Mouse (Mus musculus) stomach, embryonic 15.5 days (tissue): ENCODE data around the gene Zfp979. TPM values are rescaled to one million over a fixed set of nuclear protein-coding genes. Genes with fewer than 3 reads are reported as not detected.
"Not testable (repeated sequence)": the region's sequence is repeated elsewhere in the genome, so short reads cannot be mapped to it uniquely, and the experiment has no call there.

Experiments
- ATAC-seq: fragments of 200-750 bp; cut with Nextera tagmentation; 2 replicates; pipeline ENCODE4 v1.8.0; 2017; ENCODE audit warnings: low read depth, moderate number of reproducible peaks, moderate TSS enrichment; ENCODE audit not compliant: insufficient read depth, low FRiP score
- H3K27ac ChIP-seq: fragments of 300-500 bp; sonication (generic); 2 replicates; pipeline ENCODE4 v1.5.1; 2015; ENCODE audit warnings: mild to moderate bottlenecking, inconsistent platforms
- H3K27me3 ChIP-seq: fragments of 300-500 bp; sonication (generic); replicated peaks from 2 replicates; pipeline ENCODE4 v1.6.1; 2015; ENCODE audit warnings: inconsistent platforms
- H3K36me3 ChIP-seq: fragments of 300-500 bp; sonication (generic); 2 replicates; pipeline ENCODE4 v1.6.1; 2015; ENCODE audit warnings: inconsistent platforms
- H3K4me1 ChIP-seq: fragments of 300-500 bp; sonication (generic); 2 replicates; pipeline ENCODE4 v1.6.1; 2015; ENCODE audit warnings: inconsistent platforms
- H3K4me2 ChIP-seq: fragments of 300-500 bp; sonication (generic); 2 replicates; pipeline ENCODE4 v1.6.1; 2015; ENCODE audit warnings: mild to moderate bottlenecking, inconsistent platforms
- H3K4me3 ChIP-seq: fragments of 300-500 bp; sonication (generic); replicated peaks from 2 replicates; pipeline ENCODE4 v1.5.1; 2015; ENCODE audit warnings: inconsistent platforms
- H3K9ac ChIP-seq: fragments of 300-500 bp; sonication (generic); 2 replicates; pipeline ENCODE4 v1.6.1; 2015; ENCODE audit warnings: inconsistent platforms
- H3K9me3 ChIP-seq: fragments of 300-500 bp; sonication (generic); 2 replicates; pipeline ENCODE4 v1.6.1; 2016; ENCODE audit warnings: inconsistent platforms
- WGBS: fragments of 180-500 bp; shearing (Covaris S2); methylation state at CpG from one replicate; pipeline ENCODE4 v1.1.7; 2015; 5-methylcytosine and 5-hydroxymethylcytosine counted together
- polyA plus RNA-seq: library from polyadenylated mRNA; unstranded; fragments of >200 nt; fragmentation: Nextera tagmentation; extraction: Ambion mirVana; gene quantifications from 2 replicates; pipeline ENCODE4 v1.2.1, GENCODE M21; 2015

Zfp979 gene
- polyA plus RNA-seq, 1 experiment from 2014 or later = 2.4 TPM

DNA sequence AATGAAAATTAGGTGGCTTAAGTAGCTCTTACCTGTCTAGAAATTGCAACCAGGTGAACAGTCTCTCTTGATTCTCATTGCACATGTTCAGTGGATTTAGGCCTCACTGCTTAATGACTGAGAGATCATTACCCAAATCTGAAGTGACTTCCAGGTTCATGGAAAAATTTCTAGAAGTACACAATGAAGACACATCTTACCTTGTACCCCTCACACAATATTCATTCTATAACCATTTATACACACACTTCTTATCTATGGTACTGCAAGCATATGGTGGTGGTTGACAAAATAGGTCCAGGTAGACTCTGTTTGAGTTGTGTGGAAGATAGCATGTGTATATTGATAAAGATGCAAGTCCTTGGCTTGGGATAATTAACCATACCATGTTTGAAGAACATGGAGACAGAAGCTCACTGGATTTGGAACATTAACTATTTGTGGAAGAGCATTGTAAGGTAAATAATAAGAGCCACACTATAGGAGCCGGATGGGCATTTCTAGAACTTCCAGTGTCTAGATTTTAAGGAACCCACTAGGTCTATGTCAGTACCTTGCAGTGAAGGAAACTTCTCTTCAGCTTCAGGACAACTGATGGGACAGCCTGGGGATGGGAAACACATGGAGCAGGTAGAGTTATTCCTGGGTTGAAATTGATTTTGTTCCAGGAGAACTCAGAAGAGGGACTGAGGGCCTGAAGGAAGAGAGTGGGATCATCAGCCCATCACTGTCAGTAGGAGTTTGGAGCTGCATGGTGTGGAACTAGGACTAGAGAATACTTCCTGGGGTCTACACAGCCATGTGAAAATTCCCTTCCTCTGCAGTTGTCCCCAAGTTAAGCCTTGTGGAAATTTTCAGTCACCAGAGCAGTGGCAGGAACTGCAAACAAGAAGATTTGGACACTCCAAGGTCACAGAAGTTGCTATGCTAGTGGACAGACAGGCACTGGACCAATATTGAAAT lies 55.5 kb downstream of the Zfp979 start:
- 60% methylated on average over 1 of the region's 1 CpGs for WGBS
- ATAC-seq = no peak
- Histone ChIP-seq H3K9me3 (peaks cover 8% of the 10 kb centered on the region; the same call in 1 of the 2 replicates), H3K4me1 (no peaks in the 10 kb centered on the region), H3K4me3 (no peak overlapping the region), H3K36me3 (no peaks in the 10 kb centered on the region), H3K27me3 (no peaks in the 10 kb centered on the region), H3K27ac (no peak overlapping the region), H3K9ac (no peak overlapping the region), H3K4me2 (no peak overlapping the region)

DNA sequence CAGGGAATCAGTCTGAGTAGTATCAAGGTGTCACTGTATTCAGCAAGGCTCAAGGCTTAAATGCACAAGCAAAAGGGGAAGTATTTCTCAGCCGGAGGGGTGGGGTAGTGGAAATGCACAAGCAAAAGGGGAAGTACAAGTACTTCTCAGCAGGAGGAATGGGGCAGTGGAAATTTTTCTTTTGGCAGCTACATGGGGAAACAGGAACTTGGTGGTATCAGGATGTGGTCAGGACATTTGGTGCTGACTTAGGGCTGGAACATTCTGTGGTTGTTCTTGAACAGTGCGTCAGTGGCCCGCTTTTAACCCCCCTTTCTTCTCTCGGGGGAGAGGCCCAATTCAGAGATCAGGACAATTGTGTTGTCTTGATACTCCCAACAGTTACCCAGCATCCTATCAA lies 62.9 kb downstream of the Zfp979 start:
- H3K4me1 ChIP-seq, H3K9me3 ChIP-seq, H3K27me3 ChIP-seq, H3K4me3 ChIP-seq, H3K4me2 ChIP-seq, H3K27ac ChIP-seq, H3K36me3 ChIP-seq, H3K9ac ChIP-seq, ATAC-seq: not testable (repeated sequence)
- 89% methylated on average over 4 of the region's 4 CpGs for WGBS

DNA sequence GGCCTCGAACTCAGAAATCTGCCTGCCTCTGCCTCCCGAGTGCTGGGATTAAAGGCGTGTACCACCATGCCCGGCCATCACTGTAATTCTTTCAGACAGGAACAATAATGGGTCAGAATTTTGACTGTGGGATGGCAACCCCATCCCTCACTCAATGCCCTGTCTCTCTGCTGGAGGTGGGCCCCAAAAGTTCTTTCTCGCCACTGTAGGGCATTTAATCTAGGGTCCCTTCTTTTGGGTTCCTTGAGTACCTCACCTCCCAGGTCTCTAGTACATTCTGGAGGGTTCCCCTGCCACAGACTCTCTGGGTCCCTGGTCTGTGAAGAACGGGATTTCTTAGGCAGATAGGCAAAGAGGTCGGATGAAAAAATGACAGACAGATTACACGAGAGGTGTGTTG lies 71.2 kb downstream of the Zfp979 start:
- not testable (repeated sequence) for H3K9ac ChIP-seq, ATAC-seq, H3K27me3 ChIP-seq, H3K4me1 ChIP-seq, H3K4me3 ChIP-seq, H3K9me3 ChIP-seq, H3K27ac ChIP-seq, H3K4me2 ChIP-seq, H3K36me3 ChIP-seq
- 80% methylated on average over 8 of the region's 8 CpGs for WGBS

- Histone ChIP-seq H3K4me1 (no peaks in the 10 kb centered on the region), H3K36me3 (no peaks in the 10 kb centered on the region), H3K9me3 (0 out of 2 replicates have a peak, but pooled peaks cover 3% of the 10 kb centered on the region), H3K4me3 (no peak overlapping the region), H3K27me3 (no peaks in the 10 kb centered on the region), H3K4me2 (no peak overlapping the region), H3K9ac (no peak overlapping the region), H3K27ac (no peak overlapping the region)
- 67% methylated on average over 6 of the region's 6 CpGs for WGBS
- no peak for ATAC-seq
Observed at GRCm38 (mm10) chr4:147565426-147566220, 76.7 kb downstream of the Zfp979 start.

Other genes starting within 250 kb of the Zfp979 start
- 5.1 and 5.4 TPM in 2 replicates for gene Zfp982, start 150.1 kb downstream of the Zfp979 start, polyA plus RNA-seq
- 0.32 and 0.42 TPM in 2 replicates for gene Gm16503, start 102.3 kb downstream of the Zfp979 start, polyA plus RNA-seq
- 0.18 and 0.26 TPM in 2 replicates for gene Zfp985, start 89.2 kb downstream of the Zfp979 start, polyA plus RNA-seq
- not detected in 2 replicates for gene Zfp534, start 60.0 kb upstream of the Zfp979 start, polyA plus RNA-seq
- gene Zfp984, start 167.3 kb upstream of the Zfp979 start, polyA plus RNA-seq = 8.6 and 9.3 TPM in 2 replicates
- gene Zfp933, start 205.9 kb upstream of the Zfp979 start, polyA plus RNA-seq = 4.4 and 5.7 TPM in 2 replicates
- gene Miip, start 226.3 kb upstream of the Zfp979 start, polyA plus RNA-seq = 34.6 and 37.6 TPM in 2 replicates
- 8.8 and 9.8 TPM in 2 replicates for gene Fv1, start 226.5 kb upstream of the Zfp979 start, polyA plus RNA-seq